Mouse (Mus musculus): ENCODE measurements around the gene 4930524B15Rik. TPM values are rescaled to one million over a fixed set of nuclear protein-coding genes. Genes with fewer than 3 reads are reported as not detected.

Gene 4930524B15Rik
- not detected in 2 replicates for polyA plus RNA-seq (2012)

DNA sequence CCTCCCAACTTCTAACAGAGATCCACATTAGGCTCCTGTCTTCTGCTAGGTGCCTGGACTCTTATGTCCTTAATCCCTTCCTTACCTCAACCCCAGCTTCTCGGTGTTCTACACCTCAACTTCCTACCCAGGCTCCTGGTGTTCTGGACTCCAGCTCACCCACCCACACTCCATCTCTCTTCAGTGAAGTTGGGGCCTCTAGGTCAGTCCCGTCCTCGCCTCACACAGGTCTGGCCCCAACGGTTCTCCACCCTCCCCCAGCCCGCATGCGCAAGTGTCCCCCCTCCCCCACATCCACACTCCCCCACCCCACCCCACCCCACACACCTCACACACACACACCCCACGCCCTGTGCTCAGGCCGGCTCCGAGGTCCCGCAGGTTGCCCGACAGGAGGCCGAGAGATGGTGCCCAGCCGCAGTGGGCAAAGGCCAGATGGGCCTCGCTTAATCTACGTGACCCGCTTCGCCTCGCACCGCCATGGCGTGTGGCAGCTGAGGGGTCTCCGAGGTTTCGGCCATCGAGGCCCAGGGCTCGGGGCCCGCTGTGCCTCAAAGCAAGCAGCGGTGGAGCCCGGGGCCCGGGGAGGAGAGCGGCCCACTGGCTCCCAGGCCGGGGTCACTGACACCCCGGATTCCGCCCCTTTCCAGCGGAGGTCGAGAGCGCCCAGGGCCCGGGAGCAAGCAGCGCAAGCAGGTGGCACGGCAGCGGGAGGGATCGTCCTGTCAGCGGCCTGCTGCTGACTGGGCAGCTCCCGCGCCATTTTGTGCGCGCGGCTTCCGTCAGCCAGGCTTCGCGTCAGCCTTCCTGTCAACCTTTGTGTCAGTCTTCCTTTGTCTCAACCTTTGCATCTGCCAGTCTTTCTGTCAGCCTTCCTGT, at the start of gene 4930524B15Rik:
Gene 4930524B15Rik, plus strand, starts transcription at position 337 of the 879 bp plus-strand sequence.
- no peaks in the 10 kb centered on the region for H3K4me1 ChIP-seq (ENCODE audit: control insufficient read depth)
- H3K4me3 ChIP-seq (replicated peaks): peak within 1 kb of the TSS; percentile 17
- no peaks in the 10 kb centered on the region for H3K9me3 ChIP-seq (ENCODE audit: control insufficient read depth, low read length)
- TF ChIP-seq GATA1 (IDR thresholded peaks at IDR 0.05; ENCODE audit: low read length) (no peak), TAL1 (IDR thresholded peaks at IDR 0.05; ENCODE audit: low read length) (no peak)
- H3K27me3 ChIP-seq (ENCODE audit: control insufficient read depth): no peaks in the 10 kb centered on the region
- H3K36me3 ChIP-seq (ENCODE audit: control insufficient read depth): no peaks in the 10 kb centered on the region

DNA sequence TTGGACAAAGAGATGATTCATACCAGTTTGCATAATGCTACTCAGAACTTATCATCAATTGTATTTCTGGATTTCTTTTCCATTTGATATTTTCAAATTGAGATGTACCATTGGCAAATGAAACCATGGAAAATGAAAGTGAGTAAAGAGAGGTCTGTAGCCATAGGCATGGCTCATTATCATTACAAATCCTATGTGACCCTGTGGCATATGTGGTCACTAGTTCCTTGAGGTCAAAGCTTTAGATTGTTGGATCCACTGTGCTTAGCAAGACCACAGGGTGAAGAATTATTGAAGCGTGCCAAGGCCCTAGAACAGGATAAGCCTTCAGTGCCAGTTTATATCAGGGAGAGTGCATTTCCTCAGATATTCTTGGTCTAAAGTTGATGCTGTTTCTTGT, 47.6 kb upstream of the 4930524B15Rik start:
- no peak overlapping the region for H3K4me3 ChIP-seq (replicated peaks)
- no peak for TF ChIP-seq TAL1 (IDR thresholded peaks at IDR 0.05; ENCODE audit: low read length)
- no peak for TF ChIP-seq GATA1 (IDR thresholded peaks at IDR 0.05; ENCODE audit: low read length)
- H3K9me3 ChIP-seq (ENCODE audit: control insufficient read depth, low read length): no peaks in the 10 kb centered on the region
- peaks cover 8% of the 10 kb centered on the region for H3K4me1 ChIP-seq (ENCODE audit: control insufficient read depth)
- H3K27me3 ChIP-seq (ENCODE audit: control insufficient read depth): no peaks in the 10 kb centered on the region
- H3K36me3 ChIP-seq (ENCODE audit: control insufficient read depth): peaks cover 98% of the 10 kb centered on the region

DNA sequence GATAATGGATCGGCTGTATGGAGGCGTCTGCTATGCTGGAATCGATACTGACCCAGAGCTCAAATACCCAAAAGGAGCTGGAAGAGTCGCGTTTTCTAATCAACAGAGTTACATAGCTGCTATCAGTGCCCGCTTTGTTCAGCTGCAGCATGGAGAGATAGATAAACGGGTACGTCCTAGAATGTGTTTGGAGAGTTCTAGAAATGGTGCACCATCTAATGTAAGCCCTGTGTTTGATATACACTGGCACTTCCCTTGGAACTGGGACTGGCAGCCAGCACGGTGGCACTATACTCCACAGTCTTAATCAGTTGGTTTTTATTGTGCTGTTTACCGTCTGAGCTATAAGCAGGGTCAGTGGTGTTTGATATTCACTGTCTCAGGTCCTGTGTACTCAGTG, 35.3 kb upstream of the 4930524B15Rik start:
- H3K27me3 ChIP-seq (ENCODE audit: control insufficient read depth): no peaks in the 10 kb centered on the region
- TF ChIP-seq TAL1 (IDR thresholded peaks at IDR 0.05; ENCODE audit: low read length): no peak
- no peak for TF ChIP-seq GATA1 (IDR thresholded peaks at IDR 0.05; ENCODE audit: low read length)
- H3K36me3 ChIP-seq (ENCODE audit: control insufficient read depth): peaks cover 99% of the 10 kb centered on the region
- no peak overlapping the region for H3K4me3 ChIP-seq (replicated peaks)
- H3K9me3 ChIP-seq (ENCODE audit: control insufficient read depth, low read length): peaks cover 3% of the 10 kb centered on the region; the same call in 1 of the 2 replicates
- no peaks in the 10 kb centered on the region; the same call in none of the 2 replicates for H3K4me1 ChIP-seq (ENCODE audit: control insufficient read depth)

DNA sequence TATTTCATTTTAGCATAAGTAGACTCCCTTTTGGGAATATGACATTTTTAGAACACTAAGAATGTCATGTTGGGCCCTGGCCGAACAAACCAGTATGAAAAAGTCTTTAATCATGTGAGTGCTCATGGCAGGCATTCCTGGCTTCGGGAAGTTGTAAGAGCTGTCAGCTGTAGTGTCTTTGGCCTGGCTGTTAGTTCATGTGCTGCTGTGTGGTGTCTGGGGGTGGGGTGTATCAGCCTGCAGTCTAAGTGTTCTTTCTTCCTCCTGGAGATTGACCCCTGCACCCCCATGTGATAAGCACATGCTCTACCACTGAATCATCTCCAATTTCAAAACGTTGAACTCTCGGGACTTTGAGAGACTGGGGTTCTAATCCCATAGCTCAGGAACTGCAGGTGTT, 29.7 kb upstream of the 4930524B15Rik start:
- Histone ChIP-seq H3K9me3 (ENCODE audit: control insufficient read depth, low read length) (no peaks in the 10 kb centered on the region), H3K4me1 (ENCODE audit: control insufficient read depth) (no peaks in the 10 kb centered on the region), H3K4me3 (replicated peaks) (no peak overlapping the region), H3K36me3 (ENCODE audit: control insufficient read depth) (peaks cover 79% of the 10 kb centered on the region), H3K27me3 (ENCODE audit: control insufficient read depth) (no peaks in the 10 kb centered on the region)
- no peak for TF ChIP-seq GATA1 (IDR thresholded peaks at IDR 0.05; ENCODE audit: low read length)
- TF ChIP-seq TAL1 (IDR thresholded peaks at IDR 0.05; ENCODE audit: low read length): no peak

DNA sequence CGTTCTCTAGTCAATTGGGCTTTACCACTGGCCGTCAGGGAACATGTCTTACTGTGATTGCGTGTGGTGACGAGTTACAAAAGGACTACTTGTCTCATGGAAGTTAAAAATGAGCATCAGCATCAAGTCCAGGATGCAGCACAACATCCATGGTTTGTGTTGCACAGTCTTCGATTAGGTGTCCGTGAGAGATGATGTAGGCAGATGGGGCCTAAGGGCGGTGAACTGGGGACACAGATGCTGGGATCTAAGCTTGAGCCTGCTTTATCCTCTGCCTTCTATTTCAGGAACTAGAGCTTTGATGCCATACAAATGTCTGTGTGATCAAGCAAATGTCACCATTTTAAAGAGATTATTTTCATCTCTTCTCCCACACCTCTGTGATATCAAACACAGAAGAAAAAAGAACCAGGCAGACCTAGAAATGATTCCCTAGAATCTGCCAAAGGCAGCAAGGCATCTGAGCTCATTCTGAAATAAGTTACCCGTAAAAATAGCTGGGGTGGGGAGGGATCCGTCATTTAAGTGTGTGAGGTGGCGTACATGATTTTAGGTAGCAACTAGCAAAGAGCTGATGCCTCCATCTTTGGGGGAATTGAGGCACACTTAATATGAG, 28.4 kb upstream of the 4930524B15Rik start:
- H3K9me3 ChIP-seq (ENCODE audit: control insufficient read depth, low read length): no peaks in the 10 kb centered on the region
- TF ChIP-seq TAL1 (IDR thresholded peaks at IDR 0.05; ENCODE audit: low read length) (no peak), GATA1 (IDR thresholded peaks at IDR 0.05; ENCODE audit: low read length) (no peak)
- H3K27me3 ChIP-seq (ENCODE audit: control insufficient read depth): no peaks in the 10 kb centered on the region
- H3K36me3 ChIP-seq (ENCODE audit: control insufficient read depth): peaks cover 69% of the 10 kb centered on the region
- H3K4me1 ChIP-seq (ENCODE audit: control insufficient read depth): no peaks in the 10 kb centered on the region
- no peak overlapping the region for H3K4me3 ChIP-seq (replicated peaks)

GRCm38 (mm10) chr11:31940898-31941639, 24.3 kb upstream of the 4930524B15Rik start:
- Histone ChIP-seq H3K36me3 (ENCODE audit: control insufficient read depth) (peaks cover 30% of the 10 kb centered on the region), H3K4me3 (replicated peaks) (no peak overlapping the region), H3K27me3 (ENCODE audit: control insufficient read depth) (no peaks in the 10 kb centered on the region), H3K4me1 (ENCODE audit: control insufficient read depth) (no peaks in the 10 kb centered on the region), H3K9me3 (ENCODE audit: control insufficient read depth, low read length) (no peaks in the 10 kb centered on the region)
- TF ChIP-seq GATA1 (IDR thresholded peaks at IDR 0.05; ENCODE audit: low read length) (no peak), TAL1 (IDR thresholded peaks at IDR 0.05; ENCODE audit: low read length) (no peak)

DNA sequence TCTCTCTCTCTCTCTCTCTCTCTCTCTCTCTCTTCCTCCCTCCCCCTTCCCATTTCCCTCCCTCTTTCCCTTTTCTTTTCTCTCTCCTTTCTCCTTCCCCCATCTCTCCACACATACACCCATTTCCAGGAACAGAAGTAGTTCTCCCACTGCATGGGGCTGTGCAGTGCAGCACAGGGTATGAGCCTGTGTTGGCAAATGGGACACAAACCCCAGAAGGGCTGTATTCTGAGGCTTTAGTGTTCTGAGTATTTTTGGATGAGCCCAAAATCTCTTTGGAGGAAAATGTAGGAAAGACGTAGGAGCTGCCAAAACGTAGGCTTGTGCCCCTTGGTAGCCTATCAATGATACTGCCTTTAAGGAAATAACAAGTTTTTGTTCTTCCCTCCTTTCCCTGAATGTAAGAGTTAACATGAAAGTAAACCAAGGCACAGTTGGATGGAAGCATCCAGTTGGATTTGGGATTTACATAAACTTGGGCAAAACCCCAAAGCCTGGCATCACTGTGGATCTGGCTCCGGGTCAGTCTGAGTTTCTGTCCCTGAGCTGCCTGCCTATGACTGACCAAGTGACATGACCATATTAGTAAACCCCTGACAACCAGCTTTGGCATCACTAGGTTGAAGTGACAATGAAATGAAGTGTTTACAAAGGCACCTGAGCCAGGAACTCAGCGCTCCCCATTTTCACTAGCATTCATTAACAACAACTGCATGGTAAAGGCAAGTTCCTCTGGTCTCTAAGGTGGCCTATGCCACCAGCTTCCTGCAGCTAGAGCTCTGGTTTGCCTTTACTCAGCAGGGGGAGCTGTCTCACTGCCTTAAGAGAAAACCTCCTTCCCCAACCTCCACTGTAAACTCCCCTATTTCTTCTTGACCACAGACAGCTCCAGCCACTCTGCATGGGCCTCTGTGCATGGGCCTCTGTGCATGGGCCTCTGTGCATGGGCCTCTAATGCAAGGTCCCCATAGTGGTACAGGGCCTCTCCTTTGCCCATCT, 23.5 kb upstream of the 4930524B15Rik start:
- no peaks in the 10 kb centered on the region for H3K27me3 ChIP-seq (ENCODE audit: control insufficient read depth)
- H3K4me3 ChIP-seq (replicated peaks): no peak overlapping the region
- no peaks in the 10 kb centered on the region for H3K4me1 ChIP-seq (ENCODE audit: control insufficient read depth)
- TF ChIP-seq TAL1 (IDR thresholded peaks at IDR 0.05; ENCODE audit: low read length): no peak
- TF ChIP-seq GATA1 (IDR thresholded peaks at IDR 0.05; ENCODE audit: low read length): no peak
- peaks cover 21% of the 10 kb centered on the region for H3K36me3 ChIP-seq (ENCODE audit: control insufficient read depth)
- no peaks in the 10 kb centered on the region for H3K9me3 ChIP-seq (ENCODE audit: control insufficient read depth, low read length)

GRCm38 (mm10) chr11:31945471-31945870, 19.9 kb upstream of the 4930524B15Rik start:
- Histone ChIP-seq H3K36me3 (ENCODE audit: control insufficient read depth) (peaks cover 4% of the 10 kb centered on the region), H3K9me3 (ENCODE audit: control insufficient read depth, low read length) (no peaks in the 10 kb centered on the region), H3K4me3 (replicated peaks) (no peak overlapping the region), H3K4me1 (ENCODE audit: control insufficient read depth) (peaks cover 23% of the 10 kb centered on the region), H3K27me3 (ENCODE audit: control insufficient read depth) (peaks cover under 1% of the 10 kb centered on the region)
- TF ChIP-seq GATA1 (IDR thresholded peaks at IDR 0.05; ENCODE audit: low read length) (no peak), TAL1 (IDR thresholded peaks at IDR 0.05; ENCODE audit: low read length) (no peak)
